Mouse (Mus musculus) macrophage (primary cell): ENCODE results near the gene Gm45837. TPM values are rescaled to one million over a fixed set of nuclear protein-coding genes. Genes with fewer than 3 reads are reported as not detected.

Experiments
- H3K27ac ChIP-seq: fragments of 350-480 bp; formaldehyde crosslinking; 2 replicates; pipeline ENCODE4 v1.9.0; 2021
- H3K36me3 ChIP-seq: fragments of 350-480 bp; formaldehyde crosslinking; 2 replicates; pipeline ENCODE4 v1.9.0; 2021; ENCODE audit errors: inconsistent target
- H3K4me3 ChIP-seq: fragments of 350-480 bp; formaldehyde crosslinking; 2 replicates; pipeline ENCODE4 v1.9.0; 2021; ENCODE audit errors: inconsistent target
- H3K79me2 ChIP-seq: fragments of 350-480 bp; formaldehyde crosslinking; 2 replicates; pipeline ENCODE4 v1.9.0; 2021; ENCODE audit errors: inconsistent target
- WGBS: methylation state at CpG from one replicate; pipeline ENCODE4 v1.1.7; 2026; ENCODE audit warnings: inconsistent platforms; ENCODE audit not compliant: missing documents; 5-methylcytosine and 5-hydroxymethylcytosine counted together
- polyA plus RNA-seq: library from polyadenylated mRNA; stranded (reverse); fragments of 250-400 nt; gene quantifications from 3 replicates; pipeline ENCODE4 v1.2.4, GENCODE M21; 2018; ENCODE audit warnings: inconsistent platforms
- total RNA-seq, 78 experiments: library from RNA; depleted of rRNA; stranded (reverse); fragments of 250-400 nt; gene quantifications; 1 replicate in 9 of 78; 2 replicates in 24 of 78; 3 replicates in 43 of 78; 4 replicates in 2 of 78; pipeline ENCODE4 v1.2.4; 2018; ENCODE audit warnings: inconsistent platforms in 56 of 78

Gm45837 gene
- 10 to 100 TPM in 8 of 26 experiments, 1 to 10 TPM in 17, not detected in 1; 1.9 to 22.7 (median 5.4) TPM for total RNA-seq (2018; cell fraction: chromatin; rRNA removed)
- 1 to 10 TPM in 18 of 26 experiments, under 1 TPM in 2, not detected in 6; 0.83 to 4.0 (median 2.2) TPM for total RNA-seq (2018; cell fraction: cytosol; rRNA removed)
- total RNA-seq (2018; cell fraction: nucleus; rRNA removed): 1 to 10 TPM in 22 of 26 experiments, under 1 TPM in 2, not detected in 2; 0.34 to 9.1 (median 3.7) TPM
- 2.8 TPM in 1 of 3 replicates, not detected in the others for polyA plus RNA-seq

GRCm38 (mm10) chr7:101410267-101410936 is at the start of gene Gm45837:
Gm45837 (plus strand) TSS chr7:101410886.
- Histone ChIP-seq H3K27ac (no peak within 1 kb of the TSS), H3K4me3 (no peak within 1 kb of the TSS), H3K36me3 (peaks cover 79% of the 10 kb centered on the region), H3K79me2 (no peaks in the 10 kb centered on the region; the same call in 1 of the 2 replicates)
- 93% methylated on average over 11 of the region's 11 CpGs for WGBS

GRCm38 (mm10) chr7:101361021-101361420 is 49.7 kb upstream of the Gm45837 start:
- peaks cover 91% of the 10 kb centered on the region for H3K79me2 ChIP-seq
- 0% methylated on average over 2 of the region's 4 CpGs for WGBS
- no peaks in the 10 kb centered on the region for H3K36me3 ChIP-seq
- peak overlapping the region; percentile 44; the same call in 1 of the 2 replicates for H3K4me3 ChIP-seq
- peak overlapping the region; percentile 97 for H3K27ac ChIP-seq

- H3K4me3 ChIP-seq: peak overlapping the region; percentile 44
- H3K79me2 ChIP-seq: peaks cover 95% of the 10 kb centered on the region
- peaks cover 1% of the 10 kb centered on the region; the same call in 1 of the 2 replicates for H3K36me3 ChIP-seq
- 31% methylated on average over 4 of the region's 4 CpGs for WGBS
- H3K27ac ChIP-seq: peak overlapping the region; percentile 97
These were observed 48.9 kb upstream of the Gm45837 start for GRCm38 (mm10) chr7:101361767-101362166.

- H3K4me3 ChIP-seq: peak overlapping the region; percentile 44
These were observed 47.9 kb upstream of the Gm45837 start for GRCm38 (mm10) chr7:101362791-101363191.

GRCm38 (mm10) chr7:101363914-101364313 is 46.8 kb upstream of the Gm45837 start:
- 75% methylated on average over 5 of the region's 5 CpGs for WGBS
- H3K36me3 ChIP-seq: peaks cover 12% of the 10 kb centered on the region; the same call in 1 of the 2 replicates
- H3K4me3 ChIP-seq: peak overlapping the region; percentile 44; the same call in 1 of the 2 replicates
- peak overlapping the region; percentile 97 for H3K27ac ChIP-seq
- H3K79me2 ChIP-seq: peaks cover 95% of the 10 kb centered on the region

More at GRCm38 (mm10) chr7:101362791-101363191, 47.9 kb upstream of the Gm45837 start:
- Histone ChIP-seq H3K79me2 (peaks cover 95% of the 10 kb centered on the region), H3K27ac (peak overlapping the region; percentile 97), H3K36me3 (peaks cover 12% of the 10 kb centered on the region; the same call in 1 of the 2 replicates)
- WGBS: 1% methylated on average over 5 of the region's 5 CpGs

GRCm38 (mm10) chr7:101367901-101368852 is 42.5 kb upstream of the Gm45837 start:
- peaks cover 44% of the 10 kb centered on the region for H3K36me3 ChIP-seq
- no peak overlapping the region for H3K4me3 ChIP-seq
- peaks cover 100% of the 10 kb centered on the region for H3K79me2 ChIP-seq
- WGBS: 43% methylated on average over 10 of the region's 11 CpGs
- H3K27ac ChIP-seq: 0 out of 2 replicates have a peak overlapping the region, but pooled peaks have one; percentile 4

GRCm38 (mm10) chr7:101369666-101370065 is 41.0 kb upstream of the Gm45837 start:
- Histone ChIP-seq H3K79me2 (peaks cover 100% of the 10 kb centered on the region), H3K36me3 (peaks cover 53% of the 10 kb centered on the region), H3K4me3 (no peak overlapping the region), H3K27ac (no peak overlapping the region)
- WGBS: 97% methylated on average over 7 of the region's 7 CpGs

GRCm38 (mm10) chr7:101373082-101373481 is 37.6 kb upstream of the Gm45837 start:
- WGBS: 97% methylated on average over 12 of the region's 26 CpGs
- Histone ChIP-seq H3K79me2 (peaks cover 97% of the 10 kb centered on the region), H3K36me3 (peaks cover 64% of the 10 kb centered on the region), H3K27ac (no peak overlapping the region), H3K4me3 (no peak overlapping the region)

GRCm38 (mm10) chr7:101374155-101374554 is 36.5 kb upstream of the Gm45837 start:
- H3K4me3 ChIP-seq: no peak overlapping the region
- H3K27ac ChIP-seq: no peak overlapping the region
- H3K36me3 ChIP-seq: peaks cover 62% of the 10 kb centered on the region
- H3K79me2 ChIP-seq: peaks cover 97% of the 10 kb centered on the region

GRCm38 (mm10) chr7:101376701-101377340 is 33.9 kb upstream of the Gm45837 start:
- Histone ChIP-seq H3K36me3 (peaks cover 41% of the 10 kb centered on the region), H3K4me3 (no peak overlapping the region), H3K79me2 (peaks cover 97% of the 10 kb centered on the region), H3K27ac (peak overlapping the region; percentile 94)
- 88% methylated on average over 10 of the region's 10 CpGs for WGBS

- H3K4me3 ChIP-seq: peak overlapping the region; percentile 63
- peak overlapping the region; percentile 94 for H3K27ac ChIP-seq
- WGBS: 5% methylated on average over 7 of the region's 7 CpGs
- peaks cover 91% of the 10 kb centered on the region for H3K79me2 ChIP-seq
- H3K36me3 ChIP-seq: peaks cover 32% of the 10 kb centered on the region
These were observed 32.9 kb upstream of the Gm45837 start for GRCm38 (mm10) chr7:101377741-101378262.

- Histone ChIP-seq H3K79me2 (peaks cover 91% of the 10 kb centered on the region), H3K4me3 (peak overlapping the region; percentile 63), H3K36me3 (peaks cover 31% of the 10 kb centered on the region), H3K27ac (peak overlapping the region; percentile 94)
- 42% methylated on average over 3 of the region's 3 CpGs for WGBS
These were observed 32.4 kb upstream of the Gm45837 start for GRCm38 (mm10) chr7:101378285-101378684.

GRCm38 (mm10) chr7:101378796-101379465 is 31.8 kb upstream of the Gm45837 start:
- H3K27ac ChIP-seq: peak overlapping the region; percentile 94

More at GRCm38 (mm10) chr7:101378796-101379465, 31.8 kb upstream of the Gm45837 start:
- Histone ChIP-seq H3K4me3 (peak overlapping the region; percentile 63), H3K79me2 (peaks cover 88% of the 10 kb centered on the region), H3K36me3 (peaks cover 25% of the 10 kb centered on the region)
- 39% methylated on average over 5 of the region's 5 CpGs for WGBS
